Mouse (Mus musculus) kidney, adult 2 months (tissue): ENCODE data around the gene Dqx1. TPM values are rescaled to one million over a fixed set of nuclear protein-coding genes. Genes with fewer than 3 reads are reported as not detected.
A peak's percentile ranks its signal among the peaks of the same experiment; 100 is the strongest.

Source experiments
- DNase-seq: peaks from one replicate; pipeline ENCODE4 v3.0.0; 2021
- H3K27ac ChIP-seq: fragments of 200-500 bp; 2 replicates; pipeline ENCODE4 v1.5.1; 2012; ENCODE audit warnings: low read depth, low read length, control low read depth, inconsistent platforms; ENCODE audit not compliant: insufficient read depth
- H3K27me3 ChIP-seq: fragments of 200-500 bp; replicated peaks from 2 replicates; pipeline ENCODE4 v1.6.1; 2012; ENCODE audit warnings: mild to moderate bottlenecking, moderate library complexity, low read length, inconsistent platforms; ENCODE audit not compliant: control insufficient read depth, insufficient read depth
- H3K36me3 ChIP-seq: fragments of 200-500 bp; 2 replicates; pipeline ENCODE4 v1.6.1; 2012; ENCODE audit warnings: mild to moderate bottlenecking, moderate library complexity, low read length, inconsistent platforms; ENCODE audit not compliant: control insufficient read depth, insufficient read depth
- H3K4me1 ChIP-seq: fragments of 200-500 bp; 2 replicates; pipeline ENCODE4 v1.6.1; 2011; ENCODE audit warnings: low read length; ENCODE audit not compliant: control insufficient read depth, insufficient read depth
- H3K4me3 ChIP-seq: fragments of 200-500 bp; 2 replicates; pipeline ENCODE4 v1.5.1; 2011; ENCODE audit warnings: mild to moderate bottlenecking, low read depth, low read length, control low read depth; ENCODE audit not compliant: insufficient read depth
- CTCF ChIP-seq: fragments of 200-500 bp; conservative IDR thresholded peaks from 2 replicates; pipeline ENCODE4 v1.5.1; 2011; ENCODE audit warnings: low read depth, mild to moderate bottlenecking, control low read depth, low read length, moderate library complexity, mixed read lengths; ENCODE audit not compliant: insufficient read depth, insufficient read length
- POLR2A ChIP-seq: fragments of 200-500 bp; IDR thresholded peaks from one replicate; pipeline ENCODE4 v1.6.1; 2011; ENCODE audit warnings: low read depth, low read length, control low read depth
- WGBS: fragments of 180-500 bp; shearing (Covaris S2); methylation state at CpG from one replicate; pipeline ENCODE4 v1.1.7; 2018; 5-methylcytosine and 5-hydroxymethylcytosine counted together
- polyA plus RNA-seq: library from polyadenylated mRNA; depleted of rRNA; stranded (reverse); fragments of >200 nt; gene quantifications from 2 replicates; pipeline ENCODE4 v1.2.3, GENCODE M21; 2012

Gene Dqx1
- polyA plus RNA-seq, 1 experiment = 8.8 TPM

GRCm38 (mm10) chr6:83101688-83102556 lies 44.3 kb downstream of the Dqx1 start:
- H3K27ac ChIP-seq = peak overlapping the region; percentile 78
- H3K4me3 ChIP-seq = peak overlapping the region; percentile 84
- TF ChIP-seq POLR2A = peak; percentile 13
- TF ChIP-seq CTCF = peak; percentile 29; the same call in 1 of the 2 replicates
- H3K36me3 ChIP-seq = no peaks in the 10 kb centered on the region
- peak; percentile 73 for DNase-seq
- H3K4me1 ChIP-seq = peaks cover 19% of the 10 kb centered on the region
- WGBS = under 1% methylated on average over 74 of the region's 74 CpGs
- H3K27me3 ChIP-seq = no peaks in the 10 kb centered on the region

- WGBS = 62% methylated on average over 11 of the region's 11 CpGs
- no peaks in the 10 kb centered on the region for H3K27me3 ChIP-seq
- no peaks in the 10 kb centered on the region for H3K36me3 ChIP-seq
- DNase-seq = no peak
- H3K4me1 ChIP-seq = peaks cover 22% of the 10 kb centered on the region
- no peak for TF ChIP-seq POLR2A
- no peak for TF ChIP-seq CTCF
- H3K4me3 ChIP-seq = no peak overlapping the region
- H3K27ac ChIP-seq = no peak overlapping the region
Observed at GRCm38 (mm10) chr6:83103130-83103650, 45.5 kb downstream of the Dqx1 start.

- 66% methylated on average over 4 of the region's 4 CpGs for WGBS
- TF ChIP-seq CTCF (no peak), POLR2A (no peak)
- H3K27ac ChIP-seq = no peak overlapping the region
- no peak overlapping the region for H3K4me3 ChIP-seq
- DNase-seq = no peak
- peaks cover 22% of the 10 kb centered on the region for H3K4me1 ChIP-seq
- H3K36me3 ChIP-seq = no peaks in the 10 kb centered on the region
- no peaks in the 10 kb centered on the region for H3K27me3 ChIP-seq
Observed at GRCm38 (mm10) chr6:83104158-83104557, 46.5 kb downstream of the Dqx1 start.

GRCm38 (mm10) chr6:83107566-83108400 lies 50.1 kb downstream of the Dqx1 start:
- no peaks in the 10 kb centered on the region for H3K27me3 ChIP-seq
- peak overlapping the region; percentile 3; the same call in 1 of the 2 replicates for H3K4me3 ChIP-seq
- H3K27ac ChIP-seq = no peak overlapping the region
- WGBS = 44% methylated on average over 13 of the region's 13 CpGs
- H3K36me3 ChIP-seq = no peaks in the 10 kb centered on the region
- DNase-seq = peak; percentile 80
- H3K4me1 ChIP-seq = peaks cover 13% of the 10 kb centered on the region
- TF ChIP-seq CTCF (peak; percentile 88), POLR2A (no peak)

- peak; percentile 87 for DNase-seq
- under 1% methylated on average over 76 of the region's 76 CpGs for WGBS
Observed at GRCm38 (mm10) chr6:83108762-83109668, 51.4 kb downstream of the Dqx1 start, which contains the start of gene Mrpl53. TSS of gene Mrpl53 (plus strand) at chr6:83109040.

GRCm38 (mm10) chr6:83111510-83112136 lies 54.0 kb downstream of the Dqx1 start:
- TF ChIP-seq CTCF (no peak), POLR2A (no peak)
- Histone ChIP-seq H3K4me3 (no peak overlapping the region), H3K27ac (no peak overlapping the region), H3K36me3 (no peaks in the 10 kb centered on the region), H3K27me3 (no peaks in the 10 kb centered on the region), H3K4me1 (peaks cover 15% of the 10 kb centered on the region; the same call in 1 of the 2 replicates)
- WGBS = 84% methylated on average over 4 of the region's 4 CpGs
- no peak for DNase-seq

More at GRCm38 (mm10) chr6:83108762-83109668, 51.4 kb downstream of the Dqx1 start, which contains the start of gene Mrpl53:
- Histone ChIP-seq H3K27ac (peak within 1 kb of the TSS; percentile 78), H3K27me3 (no peaks in the 10 kb centered on the region), H3K4me1 (peaks cover 8% of the 10 kb centered on the region; the same call in 1 of the 2 replicates), H3K36me3 (no peaks in the 10 kb centered on the region), H3K4me3 (peak within 1 kb of the TSS; percentile 70)
- TF ChIP-seq CTCF = no peak
- peak; percentile 62 for TF ChIP-seq POLR2A
